Mouse (Mus musculus): ENCODE measurements around the gene E2f4. TPM values are rescaled to one million over a fixed set of nuclear protein-coding genes. Genes with fewer than 3 reads are reported as not detected.

Gene E2f4
- total RNA-seq, 2 experiments from 2014 or later: 32.4 to 33.7 TPM

DNA sequence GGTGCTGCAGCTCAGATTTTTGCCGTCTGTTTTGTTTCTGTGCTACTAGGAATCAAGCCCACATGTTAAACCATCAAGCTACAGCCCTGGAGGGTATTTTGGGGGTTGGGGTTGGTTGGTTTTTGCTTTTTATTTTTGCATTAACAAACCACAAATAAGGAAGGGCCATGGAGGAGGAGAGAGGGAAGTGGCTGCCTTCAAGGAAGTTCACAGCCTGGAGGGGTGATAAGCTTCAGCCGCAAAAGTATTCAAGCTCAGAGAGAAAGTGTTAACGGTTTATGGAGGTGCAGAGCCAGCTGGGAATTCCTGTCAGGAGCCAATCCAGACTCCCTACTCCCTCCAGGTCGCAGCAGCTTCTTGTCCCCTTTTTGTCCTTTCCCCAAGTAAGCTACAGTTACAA, 41.5 kb downstream of the E2f4 start:
- intact Hi-C loops (cut with DNase I): no loop called here
- no peak for DNase-seq (ENCODE audit: low spot score in 2 of 2)

- no peak for DNase-seq (ENCODE audit: low spot score in 2 of 2)
- intact Hi-C loops (cut with DNase I): no loop called here
Observed at GRCm38 (mm10) chr8:105339886-105340635, 42.6 kb downstream of the E2f4 start.

DNA sequence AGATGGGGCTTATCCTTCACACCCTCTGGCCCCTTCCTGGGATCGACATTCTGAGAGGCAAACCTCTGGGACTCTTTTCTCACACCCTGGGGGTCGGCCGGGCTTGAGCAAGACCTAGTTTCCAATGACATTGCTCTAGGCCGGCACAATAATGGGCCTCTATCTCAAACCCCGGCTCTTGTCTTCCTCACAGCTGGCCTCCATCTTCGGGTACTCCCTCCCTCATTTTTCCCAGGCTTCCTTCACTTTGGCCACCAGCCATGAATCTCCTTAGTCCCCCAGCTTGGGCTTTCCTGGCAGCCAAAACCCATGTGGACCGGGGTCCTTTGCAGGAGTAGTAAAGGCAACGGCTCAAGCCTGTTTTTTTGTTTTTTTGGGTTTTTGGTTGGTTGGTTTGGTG, 43.9 kb downstream of the E2f4 start:
- DNase-seq (ENCODE audit: low spot score in 2 of 2): no peak
- intact Hi-C loops (cut with DNase I): no loop called here

DNA sequence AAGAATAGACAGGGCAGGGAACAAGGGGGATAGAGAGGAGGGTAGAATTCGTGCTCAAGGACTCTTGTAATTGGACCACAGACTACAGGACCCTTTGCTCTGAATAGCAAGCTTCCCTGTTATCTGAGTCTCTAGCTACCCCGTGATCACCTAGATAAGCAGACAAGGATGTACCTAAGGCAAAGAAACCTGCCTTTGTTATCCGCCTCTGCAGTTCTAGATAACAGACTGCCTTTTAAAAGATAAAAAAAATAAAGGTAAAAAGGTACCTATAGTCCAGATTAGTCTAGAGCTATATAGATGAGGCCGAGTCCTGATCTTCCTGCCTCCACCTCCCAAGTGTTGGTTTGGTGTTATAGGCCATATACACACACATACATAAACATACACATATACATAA, 45.3 kb downstream of the E2f4 start:
- intact Hi-C loops (cut with DNase I): no loop called here

DNA sequence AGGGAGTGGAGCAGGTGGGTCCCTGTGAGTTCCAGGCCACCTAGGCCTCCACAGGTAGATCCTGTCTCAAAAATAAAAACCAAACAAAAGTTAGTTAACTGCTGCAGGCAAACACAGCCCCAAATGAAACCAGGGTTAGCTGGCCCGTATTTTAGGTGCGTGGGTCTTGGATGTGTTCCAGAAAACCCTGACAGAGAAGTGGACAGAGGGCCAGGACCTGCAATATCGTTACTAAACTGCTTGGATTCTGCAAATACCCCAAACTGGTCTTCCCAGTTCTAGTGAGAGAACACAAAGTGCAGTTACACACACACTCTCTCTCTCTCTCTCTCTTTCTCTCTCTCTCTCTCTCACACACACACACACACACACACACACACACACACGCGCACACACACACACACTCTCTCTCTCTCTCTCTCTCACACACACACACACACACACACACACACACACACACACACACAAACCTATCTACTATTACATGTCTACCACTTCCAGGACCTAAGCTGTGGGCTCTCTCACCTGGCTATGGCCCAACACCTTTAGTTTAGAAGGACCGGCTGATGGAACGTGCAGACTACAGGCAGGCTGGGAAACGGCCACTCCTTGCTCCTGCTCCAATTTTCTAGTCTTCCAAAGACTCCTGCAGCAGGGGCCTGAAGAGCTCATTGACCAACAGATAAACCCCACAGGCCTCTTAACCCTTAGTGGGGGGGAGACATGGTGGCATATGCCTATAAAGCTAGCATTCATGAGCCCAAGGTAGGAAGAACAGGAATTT, 46.5 kb downstream of the E2f4 start:
- intact Hi-C loops (cut with DNase I): no loop called here
- no peak for DNase-seq (ENCODE audit: low spot score in 2 of 2)

More for the DNA sequence above, 45.3 kb downstream of the E2f4 start:
- no peak for DNase-seq (ENCODE audit: low spot score in 2 of 2)

GRCm38 (mm10) chr8:105345061-105345975, 47.9 kb downstream of the E2f4 start:
- no peak for DNase-seq (ENCODE audit: low spot score in 2 of 2)

DNA sequence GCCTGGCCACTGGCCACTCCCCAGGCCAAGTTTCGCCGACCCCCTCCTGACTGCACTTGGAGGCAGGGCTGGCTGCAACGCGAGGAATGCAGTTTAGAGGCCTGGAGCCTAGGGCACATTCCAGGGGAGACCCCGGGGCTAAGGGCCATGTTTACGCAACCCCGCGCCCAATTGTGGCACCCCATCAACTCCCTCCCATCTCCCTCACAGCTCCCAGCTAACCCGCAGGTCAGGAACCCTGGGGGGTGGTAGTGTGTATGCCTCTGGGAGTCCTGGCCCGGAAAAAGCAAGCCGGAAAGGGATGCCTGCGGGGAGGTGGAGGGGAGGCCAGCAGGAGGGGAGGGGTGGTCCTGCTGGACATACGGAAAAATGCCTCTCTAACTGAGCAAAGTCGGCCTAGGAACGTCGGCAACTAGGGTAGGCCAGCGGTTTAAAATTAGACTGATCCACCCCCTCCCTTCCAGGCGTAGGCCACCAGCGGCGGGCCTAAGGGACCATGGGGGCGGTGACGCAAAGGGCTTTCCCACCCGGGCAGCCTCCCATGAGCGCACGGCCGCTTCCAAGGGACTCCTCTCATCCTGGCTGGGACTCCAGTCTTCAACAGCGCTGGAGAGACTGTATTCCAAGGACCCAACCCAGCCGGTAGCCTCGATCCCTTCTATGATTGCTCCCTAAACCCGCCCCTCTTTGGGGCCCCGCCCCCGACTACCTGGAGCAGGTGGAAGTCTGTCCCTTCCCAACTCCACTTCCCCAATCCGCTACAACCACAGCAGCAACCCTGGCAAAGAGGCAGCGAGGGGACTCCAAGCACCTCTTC, 49.4 kb downstream of the E2f4 start:
- intact Hi-C loops (cut with DNase I): no loop called here
- DNase-seq (ENCODE audit: low spot score in 2 of 2): peak; percentile 40 to 56

More at GRCm38 (mm10) chr8:105345061-105345975, 47.9 kb downstream of the E2f4 start:
- intact Hi-C loops (cut with DNase I): no loop called here

DNA sequence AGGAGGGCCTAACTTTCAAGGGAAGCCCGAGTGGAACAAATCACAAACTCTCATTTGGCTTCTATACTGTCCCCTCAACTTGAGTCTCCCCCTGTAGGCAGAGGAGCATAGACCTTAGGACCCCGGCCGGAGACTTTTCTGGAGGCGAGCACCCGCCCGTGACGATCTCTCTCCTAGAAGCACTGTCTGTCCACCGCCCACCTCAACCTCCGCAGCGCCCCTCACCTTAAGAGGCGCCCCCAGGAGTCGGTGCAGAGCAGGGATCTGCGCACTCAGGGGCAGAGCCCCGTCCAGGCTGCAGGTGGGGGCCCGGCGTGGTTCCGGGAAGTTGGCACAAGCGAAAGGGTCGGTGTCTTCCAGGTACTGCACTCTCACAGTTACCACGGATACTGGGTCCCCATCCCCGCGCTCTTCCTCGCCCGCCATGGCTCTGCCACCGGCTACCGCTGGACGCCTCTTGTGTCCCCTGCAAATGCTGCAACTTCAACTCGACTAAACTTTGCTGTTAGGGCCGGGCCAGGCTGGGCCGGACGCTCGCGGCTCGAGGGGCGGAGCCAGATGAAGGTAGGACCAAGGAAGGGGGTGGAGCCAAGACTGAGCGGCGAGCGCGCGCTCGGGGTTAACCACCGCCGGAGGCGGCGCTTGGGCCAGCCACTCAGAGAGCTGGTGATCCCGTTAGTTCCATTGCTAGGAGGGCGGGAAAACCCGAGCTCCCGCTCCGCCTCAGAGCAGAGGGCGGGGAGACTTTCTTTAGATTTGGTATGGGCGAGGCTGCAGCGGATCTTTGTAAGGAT, 50.2 kb downstream of the E2f4 start, which contains the start of gene Fhod1:
TSS of gene Fhod1 (minus strand) at position 526 of the 794 bp plus-strand sequence.
- peak; percentile 85 for DNase-seq (ENCODE audit: low spot score in 2 of 2)
- intact Hi-C loops (cut with DNase I): no loop called here

DNA sequence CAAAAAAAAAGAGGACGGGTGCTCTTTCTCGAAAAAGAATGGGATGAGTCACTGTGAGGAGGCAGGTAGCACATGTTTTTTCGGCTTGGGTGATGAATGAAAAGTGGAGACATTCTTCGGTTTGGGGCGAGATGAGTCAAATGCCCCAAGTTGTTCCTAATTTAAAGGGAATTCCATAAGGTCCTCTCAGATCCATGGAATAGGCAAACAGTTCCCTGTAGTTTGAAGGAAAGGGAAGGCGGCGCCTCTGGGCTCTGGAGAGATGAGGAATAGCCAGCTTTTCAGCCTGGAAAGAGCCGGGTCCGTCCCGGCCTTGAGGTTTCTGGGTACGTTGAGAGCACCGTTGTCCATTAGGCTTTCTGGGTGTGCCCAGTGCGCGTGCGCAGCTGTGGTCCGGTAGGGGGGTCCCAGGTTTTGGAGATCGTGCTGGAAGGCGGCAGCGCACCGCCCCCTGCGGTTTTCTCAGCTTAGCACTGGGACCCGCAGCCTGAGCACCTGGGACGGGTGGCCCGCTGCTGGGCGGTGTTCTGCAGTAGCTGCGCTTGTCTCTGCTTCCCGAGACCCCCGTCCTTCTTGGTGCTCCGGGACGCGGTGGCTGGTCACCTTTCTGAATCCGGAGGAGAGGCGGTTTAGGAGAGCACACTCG, 51.1 kb downstream of the E2f4 start, which contains the start of gene Slc9a5:
TSS of gene Slc9a5 (plus strand) at position 394 of the 646 bp plus-strand sequence.
- intact Hi-C loops (cut with DNase I): no loop called here
- peak; percentile 54 to 59 for DNase-seq (ENCODE audit: low spot score in 2 of 2)

DNA sequence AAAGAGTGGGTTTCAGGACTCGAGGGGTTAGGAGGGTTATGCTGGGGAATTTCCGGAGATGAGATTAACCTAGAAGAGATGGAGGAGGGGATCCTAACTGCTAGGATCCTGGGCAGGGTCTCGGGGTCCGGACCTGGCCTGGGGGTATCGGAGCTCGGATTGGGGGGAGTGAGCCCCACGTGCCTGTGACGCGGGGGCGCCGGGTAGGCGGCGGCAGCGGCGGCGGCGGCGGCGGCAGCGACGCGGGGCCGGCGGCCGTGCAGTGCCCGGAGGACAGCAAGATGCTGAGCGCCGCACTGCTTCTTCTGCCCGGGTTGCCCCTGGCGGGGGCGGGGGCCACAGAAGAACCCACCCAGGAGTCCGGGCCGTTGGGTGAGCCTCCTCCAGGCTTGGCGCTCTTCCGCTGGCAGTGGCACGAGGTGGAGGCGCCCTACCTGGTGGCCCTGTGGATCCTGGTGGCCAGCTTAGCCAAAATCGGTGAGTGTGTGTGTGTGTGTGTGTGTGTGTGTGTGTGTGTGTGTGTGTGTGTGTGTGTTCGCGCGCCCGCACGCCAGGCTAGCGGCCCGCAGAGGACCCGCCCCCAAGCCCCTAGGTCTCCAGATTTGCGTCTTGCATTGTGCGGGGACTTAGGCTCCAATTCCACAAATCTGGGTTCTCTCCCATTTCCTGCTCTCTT, 51.8 kb downstream of the E2f4 start:
- intact Hi-C loops (cut with DNase I): no loop called here

GRCm38 (mm10) chr8:105350186-105350585, 52.7 kb downstream of the E2f4 start:
- intact Hi-C loops (cut with DNase I): no loop called here
- DNase-seq (ENCODE audit: low spot score in 2 of 2): peak; percentile 19 to 37

More for the DNA sequence above, 51.8 kb downstream of the E2f4 start:
- peak; percentile 43 to 52 for DNase-seq (ENCODE audit: low spot score in 2 of 2)

DNA sequence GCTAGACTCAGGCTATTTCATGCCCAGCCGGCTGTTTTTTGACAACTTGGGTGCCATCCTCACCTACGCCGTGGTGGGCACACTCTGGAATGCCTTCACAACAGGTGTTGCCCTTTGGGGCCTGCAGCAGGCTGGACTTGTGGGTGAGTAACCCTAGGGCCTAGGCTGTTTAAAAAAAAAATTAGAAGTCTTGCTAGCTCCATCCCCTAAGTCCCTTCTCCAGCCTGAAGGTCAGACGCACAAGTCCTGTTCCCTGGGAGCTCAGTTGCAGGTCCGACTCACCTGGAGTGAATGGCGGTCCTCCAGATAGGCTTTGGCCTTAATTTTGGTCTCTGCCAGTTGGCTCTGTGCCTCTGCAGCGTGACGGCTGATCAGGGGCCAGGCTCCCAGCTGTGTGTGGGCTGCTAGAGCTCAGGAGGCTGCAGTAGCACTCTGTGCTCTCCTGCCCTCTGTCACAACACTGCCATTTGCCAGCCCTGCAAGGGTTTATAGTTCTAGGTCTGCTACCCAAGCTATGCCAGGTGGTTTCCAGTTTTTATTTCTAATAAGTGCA, 56.2 kb downstream of the E2f4 start:
- DNase-seq (ENCODE audit: low spot score in 2 of 2): no peak
- intact Hi-C loops (cut with DNase I): no loop called here

GRCm38 (mm10) chr8:105354549-105354948, 57.1 kb downstream of the E2f4 start:
- intact Hi-C loops (cut with DNase I): no loop called here
- DNase-seq (ENCODE audit: low spot score in 2 of 2): no peak
